Mouse (Mus musculus) forebrain, embryonic 10.5 days (tissue): ENCODE data around the gene Spty2d1. TPM values are rescaled to one million over a fixed set of nuclear protein-coding genes. Genes with fewer than 3 reads are reported as not detected.
A peak's percentile ranks its signal among the peaks of the same experiment; 100 is the strongest.

Source experiments
- DNase-seq: peaks from one replicate; pipeline ENCODE4 v3.0.0-alpha.2; 2017; ENCODE audit warnings: low spot score; ENCODE audit errors: extremely low spot score
- H3K27ac ChIP-seq: fragments of 300-500 bp; sonication (generic); 2 replicates; pipeline ENCODE4 v1.5.1; 2016; ENCODE audit warnings: mild to moderate bottlenecking
- H3K27me3 ChIP-seq: fragments of 300-500 bp; sonication (generic); 2 replicates; pipeline ENCODE4 v1.6.1; 2016; ENCODE audit warnings: mild to moderate bottlenecking; ENCODE audit not compliant: poor library complexity, severe bottlenecking
- H3K36me3 ChIP-seq: fragments of 300-500 bp; sonication (generic); replicated peaks from 2 replicates; pipeline ENCODE4 v1.6.1; 2016; ENCODE audit warnings: mild to moderate bottlenecking, moderate library complexity
- H3K4me1 ChIP-seq: fragments of 300-500 bp; sonication (generic); 2 replicates; pipeline ENCODE4 v1.6.1; 2016
- H3K4me3 ChIP-seq: fragments of 300-500 bp; sonication (generic); 2 replicates; pipeline ENCODE4 v1.5.1; 2016; ENCODE audit warnings: mild to moderate bottlenecking, moderate library complexity
- H3K9me3 ChIP-seq: fragments of 300-500 bp; sonication (generic); 2 replicates; pipeline ENCODE4 v1.6.1; 2016; ENCODE audit warnings: mild to moderate bottlenecking, moderate library complexity
- WGBS: fragments of 180-500 bp; shearing (Covaris S2); methylation state at CpG from one replicate; pipeline ENCODE4 v1.1.7; 2016; 5-methylcytosine and 5-hydroxymethylcytosine counted together
- polyA plus RNA-seq: library from polyadenylated mRNA; unstranded; fragments of >200 nt; fragmentation: Nextera tagmentation; extraction: Ambion mirVana; gene quantifications from 2 replicates; pipeline ENCODE4 v1.2.1, GENCODE M21; 2016

Spty2d1 gene
- 10.9 and 11.4 TPM in 2 replicates for polyA plus RNA-seq

DNA sequence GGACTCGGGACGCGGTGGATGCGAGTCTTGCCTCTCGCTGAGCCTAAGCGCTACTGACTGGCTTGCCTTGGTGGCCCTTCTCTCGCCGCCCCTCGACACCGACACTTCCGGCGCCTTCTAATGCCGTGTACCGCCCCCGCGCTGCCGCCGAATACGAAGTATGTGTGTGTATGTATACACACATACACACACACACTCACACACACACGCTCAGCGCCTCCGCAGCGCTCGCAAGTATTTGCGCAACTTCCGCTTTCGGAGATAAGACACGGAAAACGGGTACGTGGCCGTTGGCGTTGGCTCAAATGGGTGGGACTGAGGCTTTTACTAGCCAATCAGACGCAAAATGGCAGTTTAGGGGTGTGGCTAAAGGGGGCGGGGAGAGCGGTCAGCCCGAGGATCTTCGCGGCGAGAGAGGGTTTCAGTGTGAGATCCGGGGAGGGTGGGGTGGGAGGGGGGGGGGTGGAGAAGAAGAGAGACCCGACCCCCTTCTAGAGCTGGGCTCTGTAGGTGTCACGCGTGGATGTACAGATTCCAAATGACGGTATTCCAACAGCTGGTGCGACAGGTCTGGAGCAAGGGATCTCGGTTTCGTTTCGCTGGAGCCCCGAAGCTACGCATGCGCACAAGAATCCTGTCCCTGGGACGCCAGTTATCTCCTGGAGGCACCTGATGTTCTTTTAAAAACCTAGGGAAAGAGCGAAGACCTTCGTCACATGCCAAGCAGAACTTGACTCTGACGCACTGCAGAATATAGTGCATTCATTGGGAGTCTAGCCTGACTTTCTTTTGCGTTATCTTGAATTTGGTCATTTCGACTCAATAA is at the start of gene Spty2d1:
Gene Spty2d1 (minus strand): TSS at position 244 of the 826 bp plus-strand sequence.
- 1% methylated on average over 57 of the region's 57 CpGs for WGBS

DNA sequence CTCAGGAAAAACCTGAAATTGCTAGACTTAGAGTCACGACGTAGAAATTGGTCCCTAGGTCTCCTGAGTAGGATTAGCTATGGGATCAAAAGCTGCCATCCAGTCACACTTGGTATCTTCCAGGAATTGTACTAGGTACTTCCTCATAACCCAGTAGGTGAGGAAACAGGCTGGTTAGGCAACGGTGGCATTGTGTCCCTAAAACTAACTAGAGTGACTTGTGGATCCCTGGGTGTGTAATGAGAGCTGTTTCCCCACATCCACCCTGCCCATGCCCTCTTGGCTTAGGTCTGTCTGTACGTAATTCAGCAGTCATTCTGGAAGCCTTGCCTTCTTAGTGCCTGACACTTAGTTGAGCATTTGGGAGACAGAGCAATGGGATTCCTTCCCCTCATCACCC is 48.1 kb upstream of the Spty2d1 start:
- no peak overlapping the region for H3K27ac ChIP-seq
- no peak for DNase-seq
- 90% methylated on average over 4 of the region's 4 CpGs for WGBS
- H3K9me3 ChIP-seq: no peaks in the 10 kb centered on the region
- H3K4me1 ChIP-seq: peaks cover 13% of the 10 kb centered on the region
- no peak overlapping the region for H3K4me3 ChIP-seq
- H3K36me3 ChIP-seq: peaks cover 10% of the 10 kb centered on the region
- H3K27me3 ChIP-seq: no peaks in the 10 kb centered on the region

More for the DNA sequence above, at the start of gene Spty2d1:
- Histone ChIP-seq H3K36me3 (no peaks in the 10 kb centered on the region), H3K27me3 (no peaks in the 10 kb centered on the region), H3K27ac (peak within 1 kb of the TSS; percentile 87), H3K4me3 (peak within 1 kb of the TSS; percentile 79), H3K9me3 (no peaks in the 10 kb centered on the region), H3K4me1 (peaks cover 39% of the 10 kb centered on the region)
- DNase-seq: peak; percentile 95

DNA sequence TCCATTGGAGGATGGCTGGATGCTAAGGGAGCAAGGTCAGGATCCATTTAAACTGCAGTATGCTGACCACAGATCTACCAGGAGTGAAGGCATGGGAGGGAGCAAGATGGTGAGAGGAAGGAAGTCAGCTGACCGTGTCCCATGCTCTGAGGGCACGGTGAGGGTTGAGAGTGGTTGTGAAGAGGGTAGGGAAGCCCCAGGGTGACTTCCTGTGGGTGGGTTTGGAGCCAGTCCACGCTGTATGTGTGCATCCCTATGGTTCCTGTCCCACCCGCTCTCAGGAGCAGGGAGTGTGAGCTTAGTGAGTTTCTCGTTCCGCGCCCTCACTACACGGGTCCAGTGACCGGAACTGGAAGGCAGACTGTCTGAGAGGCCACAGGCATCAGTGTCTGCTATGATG is 47.5 kb upstream of the Spty2d1 start:
- H3K4me3 ChIP-seq: no peak overlapping the region
- H3K9me3 ChIP-seq: no peaks in the 10 kb centered on the region
- no peak overlapping the region for H3K27ac ChIP-seq
- no peak for DNase-seq
- H3K27me3 ChIP-seq: no peaks in the 10 kb centered on the region
- 84% methylated on average over 9 of the region's 9 CpGs for WGBS
- peaks cover 10% of the 10 kb centered on the region for H3K36me3 ChIP-seq
- H3K4me1 ChIP-seq: peaks cover 18% of the 10 kb centered on the region

GRCm38 (mm10) chr7:47054666-47055065 is 46.5 kb upstream of the Spty2d1 start:
- Histone ChIP-seq H3K27ac (no peak overlapping the region), H3K4me1 (peaks cover 24% of the 10 kb centered on the region), H3K27me3 (peaks cover 3% of the 10 kb centered on the region), H3K9me3 (no peaks in the 10 kb centered on the region), H3K36me3 (peaks cover 10% of the 10 kb centered on the region), H3K4me3 (no peak overlapping the region)
- DNase-seq: no peak
- 87% methylated on average over 2 of the region's 2 CpGs for WGBS

DNA sequence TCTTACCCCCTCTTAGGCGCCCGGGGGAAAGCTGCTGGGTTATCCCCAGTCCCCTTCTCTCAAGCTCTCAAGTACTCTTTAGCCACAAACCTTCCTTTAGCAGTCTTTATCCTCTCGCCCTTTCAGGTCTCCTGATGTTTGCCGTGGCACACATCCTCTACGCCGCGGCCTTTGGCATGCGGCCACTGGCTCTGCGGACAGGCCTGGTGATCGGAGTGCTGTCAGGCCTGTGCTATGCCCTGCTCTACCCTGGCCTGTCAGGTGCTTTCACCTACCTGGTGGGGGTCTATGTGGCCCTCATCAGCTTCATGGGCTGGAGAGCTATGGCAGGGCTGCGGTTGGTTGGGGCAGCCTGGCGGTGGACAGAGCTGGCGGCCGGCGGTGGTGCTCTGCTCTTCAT is 45.1 kb upstream of the Spty2d1 start:
- H3K4me1 ChIP-seq: peaks cover 24% of the 10 kb centered on the region
- H3K9me3 ChIP-seq: no peaks in the 10 kb centered on the region
- DNase-seq: no peak
- WGBS: 95% methylated on average over 15 of the region's 15 CpGs
- H3K27ac ChIP-seq: no peak overlapping the region
- peaks cover 10% of the 10 kb centered on the region for H3K36me3 ChIP-seq
- H3K27me3 ChIP-seq: peaks cover 11% of the 10 kb centered on the region
- H3K4me3 ChIP-seq: no peak overlapping the region

DNA sequence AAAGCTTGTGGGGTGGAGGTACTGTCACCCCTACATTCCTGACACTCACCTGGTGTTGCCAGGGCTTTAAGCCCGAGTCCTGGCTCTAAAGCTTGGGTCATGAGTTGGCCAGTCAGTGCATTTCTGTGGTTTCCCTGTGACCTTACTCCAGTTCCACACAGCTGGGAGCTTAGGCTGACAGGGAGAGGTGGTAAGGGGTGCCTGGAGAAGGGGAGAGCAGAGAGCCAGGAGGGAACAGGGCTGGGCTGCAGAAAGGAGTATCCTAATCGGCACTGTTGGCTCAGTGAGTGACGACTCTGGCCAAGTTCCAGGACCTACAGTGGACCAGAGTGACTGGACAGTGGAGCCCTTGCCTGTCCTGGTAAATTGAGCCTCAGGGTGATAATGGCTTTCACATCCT is 44.1 kb upstream of the Spty2d1 start:
- no peaks in the 10 kb centered on the region for H3K9me3 ChIP-seq
- H3K4me3 ChIP-seq: 0 out of 2 replicates have a peak overlapping the region, but pooled peaks have one; percentile 91
- peaks cover 10% of the 10 kb centered on the region for H3K36me3 ChIP-seq
- WGBS: 49% methylated on average over 3 of the region's 3 CpGs
- peaks cover 11% of the 10 kb centered on the region for H3K27me3 ChIP-seq
- DNase-seq: no peak
- no peak overlapping the region for H3K27ac ChIP-seq
- H3K4me1 ChIP-seq: peaks cover 24% of the 10 kb centered on the region

- H3K4me3 ChIP-seq: peak overlapping the region; percentile 91
- peaks cover 24% of the 10 kb centered on the region for H3K4me1 ChIP-seq
- H3K27ac ChIP-seq: no peak overlapping the region; the same call in 1 of the 2 replicates
- peaks cover 10% of the 10 kb centered on the region for H3K36me3 ChIP-seq
- peaks cover 11% of the 10 kb centered on the region for H3K27me3 ChIP-seq
- no peaks in the 10 kb centered on the region for H3K9me3 ChIP-seq
- WGBS: 21% methylated on average over 1 of the region's 2 CpGs
- no peak for DNase-seq
Observed at GRCm38 (mm10) chr7:47051404-47052151, 43.4 kb upstream of the Spty2d1 start.

GRCm38 (mm10) chr7:47050766-47051165 is 42.6 kb upstream of the Spty2d1 start:
- H3K4me1 ChIP-seq: peaks cover 24% of the 10 kb centered on the region
- H3K9me3 ChIP-seq: no peaks in the 10 kb centered on the region
- no peak for DNase-seq
- WGBS: under 1% methylated on average over 34 of the region's 34 CpGs
- peak overlapping the region; percentile 91 for H3K4me3 ChIP-seq
- H3K36me3 ChIP-seq: peaks cover 10% of the 10 kb centered on the region
- H3K27ac ChIP-seq: peak overlapping the region; percentile 95
- H3K27me3 ChIP-seq: peaks cover 11% of the 10 kb centered on the region

- Histone ChIP-seq H3K4me3 (peak within 1 kb of the TSS; percentile 91), H3K4me1 (peaks cover 24% of the 10 kb centered on the region), H3K27ac (peak within 1 kb of the TSS; percentile 95), H3K9me3 (no peaks in the 10 kb centered on the region), H3K27me3 (peaks cover 11% of the 10 kb centered on the region), H3K36me3 (peaks cover 10% of the 10 kb centered on the region)
- 0% methylated on average over 33 of the region's 33 CpGs for WGBS
- peak; percentile 95 for DNase-seq
Observed at GRCm38 (mm10) chr7:47050366-47050765, 42.2 kb upstream of the Spty2d1 start, which contains the start of gene Tmem86a. Gene Tmem86a (plus strand): TSS chr7:47050601.

DNA sequence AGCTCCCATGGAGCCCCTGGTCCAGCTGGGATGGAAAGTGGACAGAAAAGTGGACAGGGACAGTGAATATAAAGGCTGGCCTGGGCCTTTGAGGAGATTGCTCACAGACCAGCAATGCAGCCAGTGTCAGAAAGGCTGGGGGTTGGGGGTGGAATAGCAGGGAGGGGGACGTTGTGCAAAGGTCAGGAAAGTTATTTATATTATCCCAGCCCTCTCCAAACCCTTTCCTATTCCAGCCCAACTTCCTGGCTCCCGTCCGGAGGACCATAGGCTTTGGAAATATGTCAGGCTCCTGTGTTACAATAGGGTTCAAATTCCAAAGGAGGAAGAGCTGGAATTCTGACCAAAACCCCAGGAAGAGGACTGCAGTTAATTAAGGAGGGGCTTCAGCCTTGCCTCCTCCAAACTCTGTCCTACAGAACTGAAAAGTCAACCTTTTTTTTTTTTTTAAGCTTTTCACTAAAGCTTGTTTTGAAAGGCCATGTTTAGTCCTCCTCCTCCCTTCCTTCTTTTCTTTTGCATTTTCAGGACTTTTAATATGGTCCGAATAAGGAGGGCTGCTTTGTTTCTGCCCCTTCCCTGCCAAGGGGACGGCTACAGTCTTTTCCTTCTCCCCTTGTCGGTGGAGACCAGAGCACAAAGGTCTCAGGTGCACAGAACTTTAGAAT is 34.7 kb upstream of the Spty2d1 start:
- Histone ChIP-seq H3K27ac (peak overlapping the region; percentile 48), H3K27me3 (no peaks in the 10 kb centered on the region), H3K4me1 (peaks cover 14% of the 10 kb centered on the region), H3K36me3 (no peaks in the 10 kb centered on the region), H3K9me3 (no peaks in the 10 kb centered on the region), H3K4me3 (no peak overlapping the region)
- WGBS: 54% methylated on average over 6 of the region's 6 CpGs
- DNase-seq: no peak

- no peak overlapping the region for H3K4me3 ChIP-seq
- 85% methylated on average over 4 of the region's 4 CpGs for WGBS
- H3K27me3 ChIP-seq: no peaks in the 10 kb centered on the region
- H3K36me3 ChIP-seq: no peaks in the 10 kb centered on the region
- no peak for DNase-seq
- H3K9me3 ChIP-seq: no peaks in the 10 kb centered on the region
- H3K4me1 ChIP-seq: peaks cover 14% of the 10 kb centered on the region
- 0 out of 2 replicates have a peak overlapping the region, but pooled peaks have one; percentile 30 for H3K27ac ChIP-seq
Observed at GRCm38 (mm10) chr7:47042121-47042520, 33.9 kb upstream of the Spty2d1 start.

DNA sequence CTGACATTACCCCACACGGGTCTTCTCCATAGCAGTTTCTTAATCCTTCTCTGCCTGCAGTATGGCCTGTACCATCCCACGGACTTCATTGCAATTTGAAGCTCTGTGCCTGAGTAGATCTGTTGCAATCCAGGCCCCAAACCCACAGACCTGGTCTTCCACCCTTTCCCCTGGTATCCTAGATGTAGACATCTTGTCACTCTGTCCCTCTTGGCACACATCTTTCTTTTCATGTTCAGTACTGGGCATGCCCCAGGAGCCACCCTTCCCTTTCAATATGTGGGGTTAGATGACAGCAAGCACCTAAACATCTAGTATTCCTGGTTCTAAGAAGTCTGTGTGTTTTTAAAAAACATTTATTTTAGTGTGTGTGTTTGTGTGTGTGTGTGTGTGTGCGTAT is 33.5 kb upstream of the Spty2d1 start:
- H3K27me3 ChIP-seq: no peaks in the 10 kb centered on the region
- DNase-seq: no peak

More for the DNA sequence above, 33.5 kb upstream of the Spty2d1 start:
- Histone ChIP-seq H3K36me3 (no peaks in the 10 kb centered on the region), H3K9me3 (no peaks in the 10 kb centered on the region), H3K27ac (no peak overlapping the region), H3K4me1 (peaks cover 14% of the 10 kb centered on the region), H3K4me3 (no peak overlapping the region)
- WGBS: 87% methylated on average over 3 of the region's 3 CpGs
